Mouse (Mus musculus): ENCODE data around the gene Mrpl40.
"Not testable (repeated sequence)": the region's sequence is repeated elsewhere in the genome, so short reads cannot be mapped to it uniquely, and the experiment has no call there.

Gene Mrpl40

GRCm38 (mm10) chr16:18876442-18877308 lies at the start of gene Mrpl40, which contains the start of gene Hira:
Gene Mrpl40, minus strand, starts transcription at chr16:18876862.
Gene Hira, plus strand, starts transcription at chr16:18877037.
- peak; percentile 95 for DNase-seq (ENCODE audit: low read depth)

- DNase-seq (ENCODE audit: low read depth), result no peak
Measured at GRCm38 (mm10) chr16:18921771-18922170, 45.1 kb upstream of the Mrpl40 start.

GRCm38 (mm10) chr16:18916064-18916463 lies 39.4 kb upstream of the Mrpl40 start:
- DNase-seq (ENCODE audit: low read depth), result no peak

- no peak for DNase-seq (ENCODE audit: low read depth)
Measured at GRCm38 (mm10) chr16:18905648-18906047, 29.0 kb upstream of the Mrpl40 start.

- DNase-seq (ENCODE audit: low read depth), result no peak
Measured at GRCm38 (mm10) chr16:18896429-18896828, 19.8 kb upstream of the Mrpl40 start.

- DNase-seq (ENCODE audit: low read depth), result no peak
Measured at GRCm38 (mm10) chr16:18895249-18895648, 18.6 kb upstream of the Mrpl40 start.

- DNase-seq (ENCODE audit: low read depth), result no peak
Measured at GRCm38 (mm10) chr16:18893840-18894372, 17.2 kb upstream of the Mrpl40 start.

GRCm38 (mm10) chr16:18884044-18884443 lies 7.4 kb upstream of the Mrpl40 start:
- no peak for DNase-seq (ENCODE audit: low read depth)

- no peak for DNase-seq (ENCODE audit: low read depth)
Measured at GRCm38 (mm10) chr16:18878091-18878720, 1.5 kb upstream of the Mrpl40 start.

GRCm38 (mm10) chr16:18877386-18878090 lies 876 bp upstream of the Mrpl40 start:
- DNase-seq (ENCODE audit: low read depth), result peak; percentile 81

GRCm38 (mm10) chr16:18876091-18876441 lies 596 bp downstream of the Mrpl40 start:
- DNase-seq (ENCODE audit: low read depth), result no peak

GRCm38 (mm10) chr16:18870495-18870894 lies 6.2 kb downstream of the Mrpl40 start:
- DNase-seq (ENCODE audit: low read depth), result not testable (repeated sequence)

- DNase-seq (ENCODE audit: low read depth), result no peak
Measured at GRCm38 (mm10) chr16:18860186-18860585, 16.5 kb downstream of the Mrpl40 start.

GRCm38 (mm10) chr16:18858551-18858950 lies 18.1 kb downstream of the Mrpl40 start:
- peak; percentile 81 for DNase-seq (ENCODE audit: low read depth)

GRCm38 (mm10) chr16:18849521-18850190 lies 27.0 kb downstream of the Mrpl40 start:
- DNase-seq (ENCODE audit: low read depth), result not testable (repeated sequence)

- DNase-seq (ENCODE audit: low read depth), result no peak
Measured at GRCm38 (mm10) chr16:18846301-18846820, 30.3 kb downstream of the Mrpl40 start.

- DNase-seq (ENCODE audit: low read depth), result no peak
Measured at GRCm38 (mm10) chr16:18838346-18838745, 38.3 kb downstream of the Mrpl40 start.

GRCm38 (mm10) chr16:18836468-18837208 lies 40.0 kb downstream of the Mrpl40 start, which contains the start of the genes 2510002D24Rik and Gm28539:
Gene 2510002D24Rik, plus strand, starts transcription at chr16:18836578.
Gene Gm28539, plus strand, starts transcription at chr16:18836584.
- DNase-seq (ENCODE audit: low read depth), result peak; percentile 96

GRCm38 (mm10) chr16:18836073-18836467 lies 40.6 kb downstream of the Mrpl40 start:
- DNase-seq (ENCODE audit: low read depth), result no peak

GRCm38 (mm10) chr16:18833486-18833885 lies 43.2 kb downstream of the Mrpl40 start:
- no peak for DNase-seq (ENCODE audit: low read depth)

- no peak for DNase-seq (ENCODE audit: low read depth)
Measured at GRCm38 (mm10) chr16:18829102-18829501, 47.6 kb downstream of the Mrpl40 start.
